Mouse (Mus musculus): ENCODE results near the gene Tomm34.

The Tomm34 gene

DNA sequence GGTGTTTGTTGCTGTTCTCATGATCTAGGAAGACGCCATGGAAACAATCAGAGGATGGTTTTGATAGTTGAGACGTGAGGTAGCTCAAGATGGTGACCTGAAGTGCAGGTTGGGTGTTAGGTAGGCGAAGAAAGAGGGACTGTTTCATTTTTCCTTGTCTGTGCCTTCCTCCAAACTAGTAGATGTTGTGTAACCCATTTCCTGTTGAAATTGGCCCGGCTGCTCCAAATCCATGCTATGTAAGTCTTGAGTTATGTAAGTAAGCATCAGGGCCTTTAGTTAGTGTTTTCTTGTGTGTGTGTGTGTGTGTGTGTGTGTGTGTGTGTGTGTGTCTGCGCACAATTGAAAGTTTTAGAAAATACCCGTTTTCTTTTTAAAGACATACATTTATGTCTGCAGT is 61.7 kb downstream of the Tomm34 start:
- peak; percentile 36 for DNase-seq

DNA sequence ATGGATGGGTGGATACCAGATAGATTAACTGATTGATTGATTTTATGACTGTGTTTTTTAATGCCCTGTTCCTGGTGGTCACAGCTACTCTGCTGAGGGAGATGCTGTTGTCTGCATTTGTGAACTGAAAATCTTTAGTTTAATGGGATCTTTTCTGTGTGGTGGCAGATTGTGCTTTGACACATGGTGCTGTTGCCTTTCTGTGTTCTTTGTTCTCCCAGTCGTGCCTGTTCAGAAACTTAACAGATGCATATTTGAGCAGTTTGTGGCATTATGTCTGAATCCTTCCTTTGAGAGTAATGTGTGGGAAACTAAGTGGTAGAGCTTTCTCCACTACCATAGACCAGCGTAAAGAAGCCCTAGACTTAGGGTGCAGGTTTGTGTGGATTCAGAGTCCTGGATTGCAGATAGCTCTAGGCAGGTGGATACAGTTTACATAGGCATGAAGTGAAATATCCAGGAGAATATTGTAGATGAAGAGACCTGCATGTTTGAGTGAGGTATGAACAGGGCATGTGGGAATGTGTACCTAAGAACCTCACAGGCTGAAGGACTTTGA is 62.9 kb downstream of the Tomm34 start:
- DNase-seq = no peak

DNA sequence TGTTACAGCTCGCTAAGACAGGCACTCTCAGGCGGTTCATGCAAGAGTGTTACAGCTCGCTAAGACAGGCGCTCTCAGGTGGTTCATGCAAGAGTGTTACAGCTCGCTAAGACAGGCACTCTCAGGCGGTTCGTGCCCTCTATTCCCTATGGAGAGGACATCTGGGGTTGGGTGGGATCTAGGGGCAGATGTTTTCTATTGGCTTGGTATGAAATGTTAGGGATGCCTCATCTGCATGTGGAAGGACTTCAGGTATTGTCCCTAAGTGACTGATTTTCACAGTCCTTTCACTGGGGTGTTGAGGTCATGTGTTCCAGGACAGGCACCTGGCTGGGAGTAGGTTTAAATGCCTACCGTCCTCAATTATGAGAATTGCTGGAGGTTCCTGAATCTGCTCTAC is 63.4 kb downstream of the Tomm34 start:
- DNase-seq = no peak

DNA sequence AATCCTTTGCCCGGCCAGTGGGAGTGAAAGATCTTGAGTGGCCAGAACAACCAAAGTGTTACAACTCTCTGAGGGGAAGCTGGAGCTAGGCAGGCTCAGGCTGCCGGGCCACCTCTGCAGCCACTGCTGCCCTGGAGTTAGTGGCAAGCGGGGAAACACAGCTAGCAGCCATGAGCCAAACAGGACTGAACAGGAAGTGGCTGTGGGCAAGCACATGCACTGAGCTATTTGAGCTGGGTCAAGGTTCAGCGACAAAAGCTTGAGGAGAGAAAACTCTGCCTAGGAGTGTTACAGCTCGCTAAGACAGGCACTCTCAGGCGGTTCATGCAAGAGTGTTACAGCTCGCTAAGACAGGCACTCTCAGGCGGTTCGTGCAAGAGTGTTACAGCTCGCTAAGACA is 64.0 kb downstream of the Tomm34 start:
- DNase-seq = peak; percentile 64

DNA sequence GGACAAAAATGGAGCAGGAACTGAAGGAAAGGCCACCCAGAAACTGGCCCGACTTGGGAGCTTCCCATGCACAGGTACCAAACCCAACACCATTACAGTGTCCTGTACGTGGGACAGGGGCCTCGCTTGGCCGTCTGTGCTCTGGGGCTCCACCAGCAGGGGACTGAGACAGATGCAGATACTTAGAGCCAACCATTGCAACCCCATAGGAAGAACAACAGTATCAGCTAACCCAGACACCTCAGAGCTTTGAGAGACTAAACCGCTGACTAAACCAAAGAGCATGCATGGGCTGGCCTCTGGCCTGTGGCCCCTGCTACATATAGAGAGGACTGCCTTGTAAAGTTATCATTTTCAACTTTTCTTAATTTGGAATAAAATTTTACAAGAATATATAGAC is 66.5 kb downstream of the Tomm34 start:
- no peak for DNase-seq

Measured in kidney, postnatal 14 days (tissue).